Mouse (Mus musculus) ovary, postnatal 36 days (tissue): Measurements from ENCODE around the gene Dctn2.
"Not testable (repeated sequence)": the region's sequence is repeated elsewhere in the genome, so short reads cannot be mapped to it uniquely, and the experiment has no call there.

ENCODE experiments used
- DNase-seq: peaks from one replicate; pipeline ENCODE4 v3.0.0; 2022; ENCODE audit warnings: low spot score, mixed read lengths

Dctn2 gene

DNA sequence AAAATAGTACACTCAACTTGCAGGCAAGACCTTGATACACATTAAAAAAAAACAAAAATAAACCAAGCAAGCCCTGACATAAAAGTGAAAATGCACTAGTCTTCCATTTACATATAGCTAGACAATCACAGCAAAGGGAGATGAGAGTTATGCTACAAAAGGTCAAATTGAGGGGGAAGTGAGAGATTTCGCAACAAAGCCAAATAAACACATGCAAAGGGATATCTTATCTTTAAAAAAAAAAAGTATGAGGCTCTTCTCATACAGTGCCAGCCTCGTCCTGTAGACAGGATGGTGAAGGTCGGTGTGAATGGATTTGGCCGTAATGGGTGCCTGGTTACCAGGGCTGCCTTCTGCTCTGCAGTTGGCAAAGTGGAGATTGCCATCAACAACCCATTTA, 46.7 kb downstream of the Dctn2 start:
- DNase-seq = no peak

DNA sequence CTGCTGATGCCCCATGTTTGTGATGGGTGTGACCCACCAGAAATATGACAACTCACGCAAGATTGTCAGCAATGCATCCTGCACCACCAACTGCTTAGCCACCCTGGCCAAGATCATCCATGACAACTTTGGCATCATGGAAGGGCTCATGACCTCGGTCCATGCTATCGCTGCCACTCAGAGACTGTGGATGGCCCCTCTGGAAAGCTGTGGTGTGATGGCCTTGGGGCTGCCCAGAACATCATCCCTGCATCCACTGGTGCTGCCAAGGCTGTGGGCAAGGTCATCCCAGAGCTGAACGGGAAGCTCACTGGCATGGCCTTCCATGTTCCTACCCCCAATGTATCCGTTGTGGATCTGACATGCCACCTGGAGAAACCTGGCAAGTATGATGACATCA, 47.3 kb downstream of the Dctn2 start:
- DNase-seq = not testable (repeated sequence)

DNA sequence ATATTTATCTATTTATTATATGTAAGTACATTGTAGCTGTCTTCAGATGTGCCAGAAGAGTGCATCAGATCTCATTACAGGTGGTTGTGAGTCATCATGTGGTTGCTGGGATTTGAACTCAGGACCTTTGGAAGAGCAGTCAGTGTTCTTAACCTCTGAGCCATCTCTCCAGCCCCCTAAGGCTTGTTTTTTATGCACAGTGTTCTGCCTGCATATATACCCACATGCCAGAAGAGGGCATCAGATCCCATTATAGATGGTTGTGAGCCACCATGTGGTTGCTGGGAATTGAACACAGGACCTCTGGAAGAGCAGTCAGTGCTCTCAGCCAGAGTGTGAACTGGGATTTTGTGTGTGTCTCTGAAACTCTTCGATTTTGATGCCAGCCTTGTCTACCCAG, 48.8 kb downstream of the Dctn2 start:
- not testable (repeated sequence) for DNase-seq

DNA sequence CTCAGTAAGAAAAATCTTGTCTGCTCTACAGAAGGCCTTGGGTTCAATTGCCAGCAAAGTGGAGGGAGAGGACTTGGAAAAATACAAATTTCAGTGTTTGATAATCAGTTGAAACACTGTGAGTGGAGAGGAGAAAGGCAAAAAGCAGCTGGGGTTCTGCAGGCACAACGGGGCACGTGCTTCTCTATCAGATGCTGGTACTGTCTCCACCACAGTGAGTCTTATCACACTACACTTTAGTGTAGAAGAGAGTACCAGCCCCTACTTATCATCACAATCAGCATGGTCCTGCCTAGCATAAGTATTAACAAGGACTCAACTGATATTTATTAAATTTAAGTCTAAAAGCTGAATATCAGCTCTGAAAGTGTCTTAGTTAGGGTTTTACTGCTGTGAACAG, 51.1 kb downstream of the Dctn2 start:
- no peak for DNase-seq

DNA sequence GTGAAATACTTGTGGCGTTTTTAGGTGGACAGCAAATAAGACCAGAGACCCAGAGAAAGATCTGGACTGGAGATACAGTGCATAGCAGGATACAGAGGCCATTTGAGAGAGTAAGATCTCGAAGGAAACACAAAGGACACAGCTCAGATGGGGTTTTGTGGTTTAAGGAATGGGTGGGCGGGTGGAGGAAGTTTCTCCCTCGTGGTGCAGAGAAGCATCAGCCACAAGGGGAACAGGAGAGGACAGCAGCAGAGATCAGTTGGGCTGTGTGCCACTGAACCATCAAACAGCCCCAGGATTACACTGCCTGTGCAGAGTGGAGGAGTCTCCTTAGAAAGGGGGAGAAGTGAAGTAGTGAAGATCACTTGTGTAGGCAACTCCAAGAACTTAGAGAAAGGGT, 51.8 kb downstream of the Dctn2 start:
- DNase-seq = no peak

DNA sequence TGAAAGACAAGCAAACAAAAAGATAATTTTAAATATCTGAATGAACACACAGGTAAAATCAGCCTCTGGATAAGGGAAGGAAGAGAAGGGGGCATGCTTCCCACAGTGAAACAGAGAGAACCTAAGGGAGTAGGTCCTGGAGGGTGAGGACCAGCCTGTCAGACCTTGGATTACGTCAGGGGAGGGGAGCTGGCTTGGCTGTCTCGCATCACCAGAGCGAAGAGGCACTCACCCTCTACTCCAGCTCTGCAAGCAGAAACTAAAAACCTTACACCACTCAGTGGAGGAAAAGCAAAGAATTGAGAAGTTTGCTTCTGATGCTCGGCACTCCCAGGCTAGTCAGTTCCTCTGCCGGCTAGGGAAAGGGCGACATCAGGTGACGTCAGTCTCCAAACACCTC, 53.8 kb downstream of the Dctn2 start:
- DNase-seq = no peak

DNA sequence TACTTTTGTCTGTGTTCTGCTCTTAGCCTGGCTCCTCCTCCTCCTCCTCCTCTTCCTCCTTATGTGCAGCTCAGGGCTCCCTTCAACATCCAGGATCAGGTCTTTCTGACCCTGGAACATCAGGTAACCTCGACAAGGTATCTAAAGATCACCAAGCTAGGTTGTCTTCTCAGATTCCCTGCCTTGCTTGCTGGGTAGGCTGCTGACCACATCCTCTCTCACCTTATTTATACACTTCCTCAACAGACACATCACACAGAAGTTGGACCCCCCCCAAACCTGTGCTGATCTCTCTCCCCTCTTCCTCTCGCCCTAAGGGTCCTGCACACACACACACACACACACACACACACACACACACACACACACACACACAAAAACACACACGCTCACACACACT, 55.5 kb downstream of the Dctn2 start, which contains the start of gene Arhgap9:
TSS of gene Arhgap9 (plus strand) at position 344 of the 400 bp plus-strand sequence.
- no peak for DNase-seq

DNA sequence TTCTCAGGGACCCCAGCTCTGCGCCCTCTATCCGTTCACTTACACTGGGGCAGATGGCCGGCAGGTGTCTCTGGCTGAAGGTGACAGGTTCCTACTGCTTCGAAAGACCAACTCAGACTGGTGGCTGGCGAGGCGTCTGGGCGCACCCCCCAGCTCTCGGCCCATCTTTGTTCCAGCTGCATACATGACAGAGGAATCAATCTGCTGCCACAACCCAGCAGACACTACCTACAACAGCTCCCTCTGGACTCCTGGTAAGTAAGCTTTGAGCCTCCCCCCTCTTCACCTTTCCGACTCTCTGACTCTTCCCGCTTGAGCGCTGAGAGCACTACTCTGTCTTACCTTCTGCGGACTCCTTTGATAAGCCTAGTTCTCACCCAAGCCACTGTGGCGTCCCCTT, 56.0 kb downstream of the Dctn2 start:
- no peak for DNase-seq

DNA sequence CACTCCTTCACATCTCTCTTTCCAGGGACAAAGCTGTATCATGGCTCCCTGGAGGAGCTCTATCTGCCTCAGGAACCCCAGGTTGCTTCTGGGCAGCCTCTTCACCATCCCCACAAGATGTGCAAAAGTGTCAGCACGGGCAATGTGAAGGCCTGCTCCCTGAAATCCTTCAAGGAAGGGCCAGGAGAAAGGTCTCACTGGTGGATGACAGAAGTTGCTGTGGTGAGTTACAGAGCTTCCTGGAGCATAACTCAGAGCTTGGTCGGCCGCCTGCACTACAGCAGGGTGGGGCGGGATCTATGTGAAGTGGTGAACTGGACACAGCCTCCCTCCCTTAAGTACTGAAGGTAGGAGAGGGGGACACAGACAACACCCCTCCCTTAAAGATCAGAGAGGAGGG, 56.5 kb downstream of the Dctn2 start:
- no peak for DNase-seq

DNA sequence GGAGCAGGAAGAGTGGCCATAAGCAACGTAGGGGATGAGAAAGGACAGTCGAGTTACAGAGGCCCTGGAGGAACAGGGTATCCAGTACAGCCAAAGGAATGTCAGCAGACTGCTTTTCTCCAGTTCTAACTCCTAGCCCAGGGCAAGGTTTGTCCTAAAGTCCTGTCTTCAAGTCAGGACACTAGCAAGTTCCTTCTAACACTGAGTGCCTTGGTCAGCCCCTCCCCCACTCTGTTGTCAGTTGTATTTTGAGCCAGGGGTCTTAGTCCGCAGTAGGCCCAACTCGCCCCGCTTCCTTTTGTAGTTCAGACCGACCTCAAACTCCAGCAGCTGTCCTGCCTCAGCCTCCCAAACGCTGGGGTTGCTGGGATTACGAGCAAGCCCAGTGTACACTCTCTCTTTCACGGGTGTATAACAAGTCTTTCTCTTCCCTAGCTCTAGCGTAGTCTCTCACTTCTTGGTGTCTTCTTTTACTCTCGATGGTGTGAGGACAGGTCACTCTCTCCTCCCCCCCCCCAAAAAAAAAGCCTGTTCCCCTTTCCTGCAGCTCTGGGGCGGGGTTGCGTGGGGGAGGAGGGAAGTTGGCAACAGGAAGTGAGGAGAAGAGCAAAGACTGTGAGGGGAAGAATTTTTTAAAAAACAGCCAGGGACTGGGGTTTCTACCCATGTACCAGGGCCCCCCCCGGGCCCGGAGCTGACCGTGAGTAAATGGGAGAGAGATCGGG, 57.1 kb downstream of the Dctn2 start:
- DNase-seq = no peak

DNA sequence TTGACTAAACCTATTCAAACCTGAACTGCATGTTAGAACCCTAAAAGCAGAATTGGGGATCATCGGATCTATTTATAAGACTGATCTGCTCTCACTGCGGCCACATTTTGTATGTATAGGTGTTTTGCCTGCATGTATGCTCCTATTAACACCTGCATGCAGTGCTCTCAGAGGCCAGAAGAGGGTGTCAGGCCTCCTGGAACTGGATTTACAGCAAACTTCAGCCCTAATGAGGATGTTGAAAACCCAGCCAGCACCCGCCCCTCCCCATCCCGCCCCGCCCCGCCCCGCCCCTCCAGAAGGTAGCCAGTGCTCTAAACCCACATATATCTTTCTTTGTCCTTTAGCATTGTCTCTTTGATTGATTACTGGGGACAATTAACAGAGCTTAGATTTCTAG, 58.3 kb downstream of the Dctn2 start:
- DNase-seq = no peak

DNA sequence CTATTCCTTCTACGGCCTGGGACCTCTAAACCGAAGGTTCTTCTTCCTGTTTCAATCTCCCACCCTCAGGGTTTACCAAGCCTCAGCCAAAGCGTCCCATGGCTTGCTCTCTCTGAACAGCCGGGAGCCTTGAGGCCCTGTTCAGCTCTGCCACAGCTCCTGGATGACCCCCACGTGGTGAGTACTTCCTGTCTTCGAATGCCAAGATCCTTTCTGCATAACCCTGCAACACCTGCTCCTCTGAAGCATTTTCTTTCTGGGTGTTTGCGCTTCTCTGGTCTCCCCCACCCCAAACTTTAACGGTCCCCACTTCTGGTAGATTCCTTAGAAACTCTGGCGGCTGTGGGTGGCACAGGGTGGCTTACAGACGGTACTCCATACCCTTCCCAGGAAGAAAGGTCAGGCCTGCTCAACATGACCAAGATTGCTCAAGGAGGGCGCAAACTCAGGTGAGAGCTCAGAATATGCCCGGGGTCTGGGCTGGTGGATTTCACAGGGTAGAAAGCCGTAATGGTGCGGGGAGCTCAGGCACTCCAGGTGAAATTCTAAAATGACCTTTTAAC, 59.4 kb downstream of the Dctn2 start:
- no peak for DNase-seq

DNA sequence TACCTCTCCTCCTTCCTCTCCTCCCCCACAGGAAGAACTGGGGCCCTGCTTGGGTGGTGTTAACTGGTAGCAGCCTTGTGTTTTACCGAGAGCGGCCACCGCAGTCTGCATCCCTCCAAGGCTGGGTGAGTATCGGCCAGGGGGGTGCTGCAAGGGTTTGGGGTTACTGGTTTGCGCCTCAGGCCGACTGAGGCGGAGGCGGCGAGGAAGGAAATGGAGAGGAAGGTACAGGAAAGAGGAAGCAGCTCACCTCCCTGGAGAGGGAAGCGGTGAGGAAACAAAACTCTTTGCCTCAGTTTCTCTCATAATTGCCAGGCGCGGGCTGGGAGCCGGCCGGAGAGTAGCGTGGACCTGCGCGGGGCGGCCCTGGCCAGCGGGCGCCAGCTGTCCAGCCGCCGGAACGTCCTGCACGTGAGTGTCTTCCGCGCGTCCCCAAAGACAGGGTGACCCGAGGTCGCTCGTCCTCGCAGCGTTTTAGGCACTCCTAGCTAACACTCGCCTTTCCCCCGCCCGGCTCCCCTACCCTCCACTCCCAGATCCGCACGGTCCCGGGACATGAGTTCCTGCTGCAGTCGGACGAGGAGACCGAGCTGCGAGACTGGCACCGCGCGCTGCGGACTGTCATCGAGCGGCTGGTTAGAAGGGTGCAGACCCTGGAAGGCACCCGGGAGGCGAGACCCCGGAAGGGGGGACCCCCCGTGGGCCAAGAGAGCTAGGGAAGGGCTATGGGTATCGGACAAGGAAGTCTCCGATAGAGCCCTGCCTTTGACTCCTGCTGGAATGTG, 60.0 kb downstream of the Dctn2 start:
- no peak for DNase-seq

DNA sequence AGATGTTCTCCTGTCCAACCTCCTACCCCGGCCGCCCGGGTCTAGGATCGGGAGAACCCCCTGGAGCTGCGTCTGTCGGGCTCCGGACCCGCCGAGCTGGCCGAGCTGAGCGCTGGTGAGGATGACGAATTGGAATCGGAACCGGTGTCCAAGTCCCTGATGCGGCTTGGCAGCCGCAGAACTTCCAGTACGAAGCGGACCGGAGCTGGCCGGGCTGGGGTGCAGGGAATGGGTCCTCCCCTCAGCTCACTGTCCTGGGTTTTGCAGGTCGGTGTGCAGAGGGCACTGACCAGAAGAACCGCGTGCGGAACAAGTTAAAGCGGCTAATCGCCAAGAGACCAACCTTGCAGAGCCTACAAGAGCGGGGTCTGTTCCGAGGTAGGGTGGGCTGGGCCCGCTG, 60.7 kb downstream of the Dctn2 start:
- DNase-seq = no peak

DNA sequence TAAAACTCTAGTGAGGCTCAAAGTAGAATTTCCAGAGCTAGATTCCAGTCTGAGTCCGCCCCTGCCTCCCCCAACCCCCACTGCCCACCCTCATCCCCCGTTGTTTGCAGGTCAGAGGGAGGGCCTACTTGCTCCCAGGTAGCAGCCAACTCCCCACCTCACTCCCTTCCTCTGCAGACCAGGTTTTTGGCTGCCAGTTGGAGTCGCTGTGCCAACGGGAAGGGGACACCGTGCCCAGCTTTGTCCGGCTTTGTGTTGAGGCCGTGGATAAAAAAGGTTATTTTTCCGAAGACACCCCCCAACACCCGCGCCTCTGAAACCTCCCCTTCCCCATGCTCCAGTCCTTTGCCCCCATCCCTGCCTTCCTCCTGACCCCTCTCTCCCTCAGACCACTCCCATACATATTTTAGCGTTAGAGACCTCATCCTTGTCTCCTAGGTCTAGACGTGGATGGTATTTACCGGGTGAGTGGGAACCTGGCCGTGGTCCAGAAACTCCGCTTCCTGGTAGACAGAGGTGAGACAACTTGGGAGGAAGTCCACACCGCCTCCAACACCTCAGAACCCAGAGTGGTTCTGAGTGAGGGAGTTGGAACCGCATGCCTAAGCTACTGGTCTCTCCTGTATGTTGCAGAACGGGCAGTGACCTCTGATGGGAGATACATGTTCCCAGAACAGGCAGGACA, 61.4 kb downstream of the Dctn2 start:
- no peak for DNase-seq

DNA sequence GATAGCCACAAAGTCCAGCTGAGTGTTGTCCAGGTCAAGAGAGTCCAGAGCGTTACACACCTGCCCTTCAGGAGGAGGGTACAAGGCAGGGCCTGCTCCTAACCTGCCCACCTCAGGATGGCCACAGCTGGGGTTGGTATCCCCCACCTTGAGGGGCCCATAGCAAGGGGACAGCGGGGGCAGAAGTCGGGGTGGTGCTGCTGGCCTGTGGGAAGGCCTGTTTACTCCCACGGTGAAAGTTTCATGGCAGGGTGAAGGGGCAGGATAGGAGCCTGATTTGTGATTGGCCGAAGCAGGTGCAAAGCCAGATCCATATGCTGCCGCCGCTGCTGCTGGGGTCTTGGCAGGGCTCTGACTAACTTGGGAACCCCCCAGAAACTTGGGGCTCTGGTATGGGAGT, 64.0 kb downstream of the Dctn2 start:
- no peak for DNase-seq
